Mouse (Mus musculus) MEL (cell line): ENCODE data around the gene Sdhaf1.

Experiments used
- CTCF ChIP-seq, 3 experiments: IDR thresholded peaks in 2 of 3; conservative IDR thresholded peaks in 1 of 3; 2 replicates each; pipeline ENCODE4 v1.5.1; 2011 to 2012; ENCODE audit warnings: low read length in 3 of 3, low read depth in 2 of 3, mild to moderate bottlenecking in 2 of 3, improper control_type of control experiment in 1 of 3, inconsistent platforms in 1 of 3, mixed read lengths in 1 of 3, moderate library complexity in 1 of 3; ENCODE audit not compliant: control insufficient read depth in 1 of 3, insufficient read depth in 1 of 3, poor library complexity in 1 of 3, severe bottlenecking in 1 of 3
- EP300 ChIP-seq, 2 experiments: IDR thresholded peaks; 2 replicates each; pipeline ENCODE4 v1.6.1; 2011; ENCODE audit warnings: improper control_type of control experiment in 2 of 2, low read length in 2 of 2, low read depth in 1 of 2, mild to moderate bottlenecking in 1 of 2
- GATA1 ChIP-seq: IDR thresholded peaks from 2 replicates; pipeline ENCODE4 v1.6.1; 2011; ENCODE audit warnings: low read depth, low read length, improper control_type of control experiment
- KAT2A ChIP-seq: conservative IDR thresholded peaks from 2 replicates; pipeline ENCODE4 v1.6.1; 2012; ENCODE audit warnings: low read depth, low read length, improper control_type of control experiment, inconsistent platforms
- MAFK ChIP-seq: IDR thresholded peaks from 2 replicates; pipeline ENCODE4 v1.6.1; 2011; ENCODE audit warnings: low read depth, mild to moderate bottlenecking, low read length, improper control_type of control experiment, borderline replicate concordance
- NELFE ChIP-seq: IDR thresholded peaks from 2 replicates; pipeline ENCODE4 v1.6.1; 2011; ENCODE audit warnings: low read depth, low read length, improper control_type of control experiment
- NRF1 ChIP-seq: IDR thresholded peaks from 2 replicates; pipeline ENCODE4 v1.6.1; 2014; ENCODE audit warnings: low read depth, mild to moderate bottlenecking, inconsistent platforms, low read length, improper control_type of control experiment, moderate library complexity; ENCODE audit not compliant: poor library complexity, insufficient read depth, severe bottlenecking
- POLR2A ChIP-seq, 2 experiments: IDR thresholded peaks; 2 replicates each; pipeline ENCODE4 v1.6.1; 2011 to 2012; ENCODE audit warnings: low read length in 2 of 2, mild to moderate bottlenecking in 2 of 2, control low read depth in 1 of 2, improper control_type of control experiment in 1 of 2, low read depth in 1 of 2, moderate library complexity in 1 of 2; ENCODE audit not compliant: control insufficient read depth in 1 of 2, insufficient read depth in 1 of 2, poor library complexity in 1 of 2
- TBP ChIP-seq: IDR thresholded peaks from 2 replicates; pipeline ENCODE4 v1.8.0; 2011; ENCODE audit warnings: low read depth, low read length, improper control_type of control experiment
- USF1 ChIP-seq: IDR thresholded peaks from 2 replicates; pipeline ENCODE4 v1.6.1; 2014; ENCODE audit warnings: low read depth, mild to moderate bottlenecking, inconsistent platforms, low read length, improper control_type of control experiment, moderate library complexity
- ZNF384 ChIP-seq: IDR thresholded peaks from 2 replicates; pipeline ENCODE4 v1.6.1; 2012; ENCODE audit warnings: low read depth, mild to moderate bottlenecking, inconsistent platforms, low read length, improper control_type of control experiment

GRCm38 (mm10) chr7:30282740-30283139 lies 41.0 kb downstream of the Sdhaf1 start:
- TF ChIP-seq EP300 (IDR thresholded peaks at IDR 0.05; ENCODE audit: low read depth in 1 of 2, low read length in 2 of 2) (no peak), CTCF (IDR thresholded peaks at IDR 0.05 in 2 of 3, conservative IDR thresholded peaks at IDR 0.05 in 1 of 3; ENCODE audit: control insufficient read depth in 1 of 3, insufficient read depth in 1 of 3, low read depth in 2 of 3, low read length in 3 of 3, poor library complexity in 1 of 3, severe bottlenecking in 1 of 3) (no peak), ZNF384 (no peak), GATA1 (no peak), MAFK (no peak), NELFE (no peak), KAT2A (no peak), USF1 (no peak), POLR2A (IDR thresholded peaks at IDR 0.05; ENCODE audit: control insufficient read depth in 1 of 2, insufficient read depth in 1 of 2, low read depth in 1 of 2, low read length in 2 of 2, poor library complexity in 1 of 2) (no peak), NRF1 (no peak), TBP (no peak)
